Mouse (Mus musculus) erythroblast, embryonic 14.5 days (primary cell): Measurements from ENCODE around the gene Rtn4rl1.

ENCODE experiments used
- GATA1 ChIP-seq: IDR thresholded peaks from 2 replicates; pipeline ENCODE4 v1.6.1; 2012; ENCODE audit warnings: low read length, inconsistent platforms, mixed read lengths
- TAL1 ChIP-seq: IDR thresholded peaks from 3 replicates; pipeline ENCODE4 v1.6.1; 2012; ENCODE audit warnings: low read length, inconsistent platforms, mixed read lengths

GRCm38 (mm10) chr11:75197956-75198355, 4.4 kb downstream of the Rtn4rl1 start:
- TF ChIP-seq GATA1 (no peak), TAL1 (no peak)
